Mouse (Mus musculus) lung, adult 2 months (tissue): Measurements from ENCODE around the gene Camk2g. TPM values are rescaled to one million over a fixed set of nuclear protein-coding genes. Genes with fewer than 3 reads are reported as not detected.
"Not testable (repeated sequence)": the region's sequence is repeated elsewhere in the genome, so short reads cannot be mapped to it uniquely, and the experiment has no call there.

Source experiments
- DNase-seq: peaks from one replicate; pipeline ENCODE4 v3.0.0; 2022
- H3K4me1 ChIP-seq: fragments of 200-500 bp; 2 replicates; pipeline ENCODE4 v1.6.1; 2011; ENCODE audit warnings: low read length; ENCODE audit not compliant: control insufficient read depth, insufficient read depth
- H3K4me3 ChIP-seq: fragments of 200-500 bp; replicated peaks from 2 replicates; pipeline ENCODE3; 2011; ENCODE audit warnings: low read depth, mild to moderate bottlenecking, control low read depth, low read length; ENCODE audit errors: extremely low read depth
- CTCF ChIP-seq: fragments of 200-500 bp; IDR thresholded peaks from 2 replicates; pipeline ENCODE4 v1.5.1; 2011; ENCODE audit warnings: mild to moderate bottlenecking, low read length, control low read depth; ENCODE audit not compliant: insufficient read depth
- POLR2A ChIP-seq: fragments of 200-500 bp; IDR thresholded peaks from 2 replicates; pipeline ENCODE4 v1.6.1; 2011; ENCODE audit warnings: low read depth, mild to moderate bottlenecking, control low read depth, low read length, borderline replicate concordance; ENCODE audit errors: extremely low read depth
- WGBS: fragments of 180-500 bp; shearing (Covaris S2); methylation state at CpG from one replicate; pipeline ENCODE4 v1.1.7; 2018; 5-methylcytosine and 5-hydroxymethylcytosine counted together
- polyA plus RNA-seq: library from polyadenylated mRNA; depleted of rRNA; stranded (reverse); fragments of >200 nt; gene quantifications from 2 replicates; pipeline ENCODE4 v1.2.3, GENCODE M21; 2012

The Camk2g gene
- polyA plus RNA-seq, 1 experiment = 30.9 TPM

DNA sequence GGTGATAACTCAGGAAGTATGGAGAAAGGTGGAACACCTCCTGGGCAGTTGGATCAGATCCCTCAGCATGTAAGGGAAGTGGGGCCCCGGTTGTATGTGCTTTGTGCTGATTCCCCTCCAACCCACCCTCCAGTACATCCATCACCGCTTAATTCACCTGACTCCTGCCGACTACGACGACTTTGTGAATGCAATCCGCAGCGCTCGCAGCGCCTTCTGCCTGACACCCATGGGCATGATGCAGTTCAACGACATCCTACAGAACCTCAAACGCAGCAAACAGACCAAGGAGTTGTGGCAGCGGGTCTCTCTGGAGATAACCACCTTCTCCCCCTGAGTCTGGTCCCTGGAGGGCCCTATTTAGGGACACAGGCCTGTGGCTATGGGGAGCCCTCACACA, 70.9 kb downstream of the Camk2g start:
- 88% methylated on average over 12 of the region's 12 CpGs for WGBS
- no peaks in the 10 kb centered on the region for H3K4me1 ChIP-seq
- DNase-seq = no peak
- H3K4me3 ChIP-seq = no peak overlapping the region
- TF ChIP-seq CTCF (no peak), POLR2A (no peak)

DNA sequence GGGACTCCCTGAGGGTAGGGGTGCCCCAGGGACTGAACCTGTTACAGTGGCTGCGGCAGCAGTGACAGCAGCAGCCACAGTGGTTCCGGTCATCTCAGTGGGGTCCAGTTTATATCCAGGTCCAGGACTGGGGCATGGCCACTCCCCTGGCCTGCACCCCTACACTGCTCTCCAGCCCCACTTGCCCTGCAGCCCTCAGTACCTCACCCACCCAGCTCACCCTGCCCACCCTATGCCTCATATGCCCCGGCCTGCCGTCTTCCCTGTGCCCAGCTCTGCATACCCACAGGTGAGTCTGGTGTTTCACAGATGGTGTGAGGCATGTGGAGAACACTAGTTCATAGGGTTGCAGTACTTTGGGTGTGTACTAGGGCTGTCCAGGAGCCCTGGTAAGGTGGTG, 72.5 kb downstream of the Camk2g start:
- WGBS = 89% methylated on average over 4 of the region's 4 CpGs
- no peak for DNase-seq
- no peak for TF ChIP-seq CTCF
- TF ChIP-seq POLR2A = no peak
- no peak overlapping the region for H3K4me3 ChIP-seq
- H3K4me1 ChIP-seq = no peaks in the 10 kb centered on the region

DNA sequence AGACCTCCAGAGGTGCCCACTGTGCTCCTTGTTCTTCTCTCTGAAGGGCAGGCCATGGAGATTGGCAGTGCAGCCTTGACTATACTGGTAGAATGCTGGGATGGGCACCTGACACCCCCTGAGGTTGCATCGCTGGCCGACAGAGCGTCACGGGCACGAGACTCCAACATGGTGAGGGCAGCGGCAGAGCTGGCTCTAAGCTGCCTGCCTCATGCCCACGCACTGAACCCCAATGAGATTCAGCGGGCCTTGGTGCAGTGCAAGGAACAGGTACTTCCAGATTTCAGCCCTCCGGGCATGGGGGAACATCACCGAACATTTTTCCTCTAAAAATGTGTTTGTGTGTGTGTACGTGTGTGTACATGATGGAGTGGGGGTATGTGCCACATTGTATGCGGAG, 74.1 kb downstream of the Camk2g start:
- Histone ChIP-seq H3K4me3 (no peak overlapping the region), H3K4me1 (no peaks in the 10 kb centered on the region)
- no peak for DNase-seq
- 87% methylated on average over 12 of the region's 12 CpGs for whole genome bisulfite sequencing
- no peak for TF ChIP-seq POLR2A
- no peak for TF ChIP-seq CTCF

DNA sequence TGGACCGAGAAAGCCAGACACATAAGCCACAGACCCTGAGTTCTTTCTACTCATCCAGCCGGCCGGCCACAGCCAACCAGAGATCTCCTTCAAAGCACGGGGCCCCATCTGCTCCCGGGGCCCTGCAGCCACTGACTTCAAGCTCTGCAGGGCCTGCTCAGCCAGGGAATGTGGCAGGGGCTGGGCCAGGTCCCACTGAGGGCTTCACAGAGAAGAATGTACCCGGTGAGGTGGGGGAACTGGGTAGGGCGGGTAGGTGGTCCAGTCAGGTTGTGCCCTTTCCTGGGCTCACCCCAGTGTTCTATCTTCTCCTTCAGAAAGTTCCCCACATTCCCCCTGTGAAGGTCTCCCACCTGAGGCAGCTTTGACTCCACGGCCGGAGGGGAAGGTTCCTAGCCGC, 75.4 kb downstream of the Camk2g start:
- no peak for TF ChIP-seq POLR2A
- no peak for DNase-seq
- Histone ChIP-seq H3K4me3 (no peak overlapping the region), H3K4me1 (no peaks in the 10 kb centered on the region)
- 90% methylated on average over 10 of the region's 10 CpGs for WGBS

DNA sequence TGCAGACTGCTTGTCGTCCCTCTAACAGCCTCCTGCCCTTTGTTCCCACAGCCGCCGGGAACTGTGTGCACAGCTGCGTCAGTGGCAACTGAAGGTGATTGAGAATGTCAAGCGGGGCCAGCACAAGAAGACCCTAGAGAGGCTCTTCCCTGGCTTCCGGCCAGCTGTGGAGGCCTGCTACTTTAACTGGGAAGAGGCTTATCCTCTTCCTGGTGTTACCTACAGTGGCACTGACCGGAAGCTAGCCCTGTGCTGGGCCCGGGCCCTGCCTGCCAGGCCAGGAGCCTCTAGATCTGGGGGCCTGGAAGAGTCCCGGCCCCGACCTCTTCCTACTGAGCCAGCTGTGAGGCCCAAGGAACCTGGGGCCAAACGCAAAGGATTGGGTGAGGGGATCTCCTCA, 80.1 kb downstream of the Camk2g start:
- TF ChIP-seq CTCF = no peak
- TF ChIP-seq POLR2A = no peak
- peaks cover 3% of the 10 kb centered on the region; the same call in 1 of the 2 replicates for H3K4me1 ChIP-seq
- 65% methylated on average over 11 of the region's 11 CpGs for WGBS
- DNase-seq = no peak
- H3K4me3 ChIP-seq = no peak overlapping the region

DNA sequence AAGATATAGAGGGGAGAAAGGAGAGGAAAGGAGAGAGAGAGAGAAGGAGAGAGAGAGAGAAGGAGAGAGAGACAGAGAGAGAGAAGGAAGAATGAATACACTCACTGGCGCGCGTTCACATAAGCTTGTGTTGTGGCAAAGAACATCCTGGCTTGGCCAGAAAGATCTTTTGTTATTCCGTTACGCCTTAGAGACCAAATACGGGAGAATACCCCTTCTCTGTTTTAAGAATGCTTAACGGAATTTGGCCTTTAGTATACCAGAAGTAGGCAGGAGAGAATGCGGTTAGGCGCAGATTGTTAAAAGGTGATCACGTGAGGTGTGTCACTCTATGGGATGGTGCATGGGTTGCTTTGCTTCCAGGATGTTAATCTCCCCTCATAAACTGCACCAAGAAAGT, 85.6 kb downstream of the Camk2g start:
- 4% methylated on average over 10 of the region's 10 CpGs for WGBS
- TF ChIP-seq CTCF (no peak), POLR2A (no peak)
- peak overlapping the region; percentile 65 for H3K4me3 ChIP-seq
- peaks cover 8% of the 10 kb centered on the region for H3K4me1 ChIP-seq
- DNase-seq = no peak

DNA sequence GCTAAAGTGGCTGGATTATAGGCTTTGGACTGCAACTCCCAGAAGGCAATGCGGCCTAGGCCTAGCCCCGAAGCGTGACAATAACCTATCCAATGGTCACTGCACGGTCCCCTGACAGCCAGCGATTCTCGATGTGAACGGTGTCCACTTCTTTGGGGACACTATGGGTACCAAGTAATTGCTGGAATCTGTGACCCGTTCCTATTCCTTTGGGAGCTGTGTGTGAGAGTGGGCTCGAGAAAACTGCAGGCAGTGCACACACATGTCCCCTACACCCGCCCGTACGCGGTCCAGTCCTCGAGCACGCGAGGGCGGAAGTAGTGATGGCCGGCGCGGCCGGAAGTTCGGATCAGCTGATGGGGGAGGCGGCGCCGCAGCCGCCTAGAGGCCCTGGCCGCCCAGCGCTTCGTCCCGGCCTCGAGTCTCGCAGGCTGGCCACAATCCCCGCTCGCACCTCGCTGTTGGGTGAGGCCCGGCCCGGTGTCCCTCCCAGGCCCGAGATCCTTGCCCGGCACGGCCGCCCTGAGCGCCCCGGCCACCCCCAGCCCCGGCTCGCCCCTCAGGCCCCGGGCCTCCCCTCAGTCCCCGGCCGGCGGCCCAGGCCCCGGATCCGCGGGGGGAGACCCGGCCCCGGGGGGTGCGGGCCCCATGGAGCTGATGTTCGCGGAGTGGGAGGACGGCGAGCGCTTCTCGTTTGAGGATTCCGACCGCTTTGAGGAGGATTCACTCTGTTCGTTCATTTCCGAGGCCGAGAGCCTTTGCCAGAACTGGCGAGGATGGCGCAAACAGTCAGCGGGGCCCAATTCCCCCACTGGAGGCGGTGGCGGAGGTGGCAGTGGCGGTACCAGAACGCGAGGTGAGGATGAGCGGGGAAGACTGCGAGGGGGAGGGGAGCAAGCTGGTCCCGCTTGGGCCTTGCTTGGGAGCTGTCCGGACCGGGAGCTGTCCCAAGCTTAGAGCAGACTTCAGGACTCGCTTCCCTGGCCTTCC, 86.4 kb downstream of the Camk2g start, which contains the start of gene Zswim8:
Gene Zswim8, plus strand, starts transcription at position 352 of the 990 bp plus-strand sequence.
- DNase-seq = peak; percentile 92
- H3K4me3 ChIP-seq = peak within 1 kb of the TSS; percentile 65
- H3K4me1 ChIP-seq = peaks cover 8% of the 10 kb centered on the region
- WGBS = 1% methylated on average over 80 of the region's 80 CpGs
- TF ChIP-seq CTCF (no peak), POLR2A (peak; percentile 75; the same call in 1 of the 2 replicates)

DNA sequence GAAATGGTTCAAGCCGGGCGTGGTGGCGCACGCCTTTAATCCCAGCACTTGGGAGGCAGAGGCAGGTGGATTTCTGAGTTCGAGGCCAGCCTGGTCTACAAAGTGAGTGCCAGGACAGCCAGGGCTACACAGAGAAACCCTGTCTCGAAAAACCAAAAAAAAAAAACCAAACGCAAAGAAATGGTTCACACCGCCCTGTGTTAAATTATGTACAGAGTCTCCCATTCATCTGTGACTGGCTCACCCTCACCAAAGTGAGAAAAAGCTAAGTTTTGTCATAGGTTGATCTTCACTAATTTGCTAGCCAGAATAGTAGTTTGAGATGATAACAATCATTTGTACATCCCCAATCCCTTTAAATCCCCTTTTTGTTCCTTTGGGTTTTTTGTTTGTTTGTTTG, 90.4 kb downstream of the Camk2g start:
- peak overlapping the region; percentile 97 for H3K4me3 ChIP-seq
- 8% methylated on average over 8 of the region's 8 CpGs for WGBS
- not testable (repeated sequence) for DNase-seq, H3K4me1 ChIP-seq

DNA sequence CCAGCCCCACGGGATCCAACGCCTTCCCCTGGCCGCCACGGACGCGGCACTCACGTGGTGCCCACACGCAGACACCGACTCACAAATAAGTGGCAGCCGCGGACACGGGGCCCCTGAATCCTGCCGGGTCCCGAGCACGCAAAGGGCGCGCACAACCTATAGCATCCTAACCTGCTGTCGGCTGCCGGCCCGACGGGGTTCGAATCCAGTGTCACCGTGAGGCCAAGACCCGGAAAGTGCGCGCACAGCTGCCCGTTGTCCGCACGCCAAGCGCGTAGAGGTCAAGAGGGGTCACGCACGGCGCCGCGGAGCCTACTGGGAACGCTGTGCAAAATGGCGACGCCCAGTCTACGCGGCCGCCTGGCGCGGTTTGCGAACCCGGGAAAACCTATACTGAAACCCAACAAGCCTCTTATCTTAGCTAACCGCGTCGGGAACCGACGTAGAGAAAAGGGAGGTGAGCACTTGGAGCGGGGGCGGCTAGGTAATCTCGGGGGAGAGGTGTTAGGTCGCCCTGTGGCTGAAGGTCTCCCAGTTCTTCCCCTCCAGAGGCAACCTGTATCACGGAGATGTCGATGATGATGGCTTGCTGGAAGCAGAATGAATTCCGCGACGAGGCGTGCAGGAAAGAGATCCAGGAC, 91.0 kb downstream of the Camk2g start, which contains the start of gene Chchd1:
Gene Chchd1, plus strand, starts transcription at position 266 of the 641 bp plus-strand sequence.
- TF ChIP-seq POLR2A (peak; percentile 85), CTCF (no peak)
- peak; percentile 96 for DNase-seq
- under 1% methylated on average over 61 of the region's 61 CpGs for WGBS
- Histone ChIP-seq H3K4me3 (peak within 1 kb of the TSS; percentile 97), H3K4me1 (peaks cover 7% of the 10 kb centered on the region)
